Mouse (Mus musculus): ENCODE measurements around the gene Rce1. TPM values are rescaled to one million over a fixed set of nuclear protein-coding genes. Genes with fewer than 3 reads are reported as not detected.

Gene Rce1
- total RNA-seq (2022): 10 to 100 TPM; 34.0 to 47.7 (median 38.9) TPM

DNA sequence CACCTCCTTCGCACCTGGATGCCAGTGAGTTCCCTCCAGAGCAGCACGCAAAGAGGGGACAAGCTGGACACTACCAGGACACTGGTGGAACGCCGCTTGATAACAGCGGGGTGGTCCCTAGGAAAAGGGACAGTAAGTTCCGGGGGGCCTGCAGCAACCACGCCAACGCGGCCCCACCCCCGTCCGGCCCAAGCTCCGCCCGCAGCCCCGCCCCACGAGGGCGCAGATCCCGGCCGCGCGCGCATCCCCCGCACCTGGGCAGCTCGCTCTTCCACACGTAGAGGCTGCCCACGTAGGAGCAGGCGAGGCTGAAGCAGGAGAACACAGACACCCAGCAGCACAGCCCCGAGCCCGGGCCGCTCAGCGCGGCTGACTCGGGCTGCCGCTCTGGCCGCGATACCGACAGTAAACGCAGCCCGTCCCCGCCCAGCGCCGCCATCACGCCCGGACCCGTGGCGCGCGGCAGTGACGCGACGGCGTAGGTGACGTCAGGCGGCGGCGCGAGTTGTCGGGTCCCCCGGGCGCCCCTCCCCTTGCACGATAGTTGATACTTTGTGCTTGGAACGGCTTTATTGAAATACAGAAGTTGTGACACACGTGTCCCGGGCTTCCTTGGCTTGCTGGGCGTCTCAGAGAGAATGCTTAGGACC is at the start of gene Rce1:
Gene Rce1 (minus strand): TSS at position 463 of the 650 bp plus-strand sequence.
- DNase-seq: peak; percentile 82

DNA sequence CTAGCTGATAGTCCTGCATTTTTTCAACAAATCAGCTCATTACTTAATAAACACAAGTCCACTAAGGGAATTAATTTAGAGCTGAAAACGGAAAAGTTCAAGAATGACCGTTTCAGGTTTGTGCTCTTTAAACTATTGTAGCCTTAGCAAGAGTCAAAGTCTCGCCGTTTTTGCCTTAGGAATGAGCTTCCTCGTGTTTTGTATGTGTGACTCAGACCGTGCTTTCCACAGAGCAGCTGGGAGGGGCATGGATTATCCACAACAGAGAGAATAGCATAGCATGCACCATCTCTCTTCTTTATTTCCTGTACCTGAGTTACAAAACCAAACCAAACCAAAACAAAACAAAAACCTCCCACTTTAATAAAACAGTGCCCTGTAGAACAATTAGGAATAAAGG is 47.0 kb upstream of the Rce1 start:
- DNase-seq: no peak

DNA sequence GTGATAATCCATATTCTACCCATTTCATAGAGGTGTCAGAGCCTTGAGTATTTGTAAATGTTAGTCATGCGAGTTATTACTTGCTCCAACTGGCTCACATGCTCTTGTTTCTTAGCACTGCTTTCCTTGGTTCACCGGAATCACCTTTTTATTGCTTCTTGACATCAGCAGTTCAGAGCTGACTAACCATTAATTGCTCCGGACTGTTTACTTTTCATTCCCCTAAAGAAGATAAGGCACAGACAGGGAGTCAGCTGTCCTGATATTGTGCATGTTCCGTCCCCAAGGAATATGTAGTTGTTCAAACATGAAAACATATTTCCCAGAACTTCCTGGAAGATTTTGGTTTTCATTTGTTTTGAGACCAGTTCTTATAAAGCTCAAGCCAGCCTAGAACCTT is 45.3 kb upstream of the Rce1 start:
- DNase-seq: no peak

- no peak for DNase-seq
Measured at GRCm38 (mm10) chr19:4666815-4667214, 41.4 kb upstream of the Rce1 start.

- DNase-seq: no peak
Measured at GRCm38 (mm10) chr19:4658156-4658555, 32.7 kb upstream of the Rce1 start.

DNA sequence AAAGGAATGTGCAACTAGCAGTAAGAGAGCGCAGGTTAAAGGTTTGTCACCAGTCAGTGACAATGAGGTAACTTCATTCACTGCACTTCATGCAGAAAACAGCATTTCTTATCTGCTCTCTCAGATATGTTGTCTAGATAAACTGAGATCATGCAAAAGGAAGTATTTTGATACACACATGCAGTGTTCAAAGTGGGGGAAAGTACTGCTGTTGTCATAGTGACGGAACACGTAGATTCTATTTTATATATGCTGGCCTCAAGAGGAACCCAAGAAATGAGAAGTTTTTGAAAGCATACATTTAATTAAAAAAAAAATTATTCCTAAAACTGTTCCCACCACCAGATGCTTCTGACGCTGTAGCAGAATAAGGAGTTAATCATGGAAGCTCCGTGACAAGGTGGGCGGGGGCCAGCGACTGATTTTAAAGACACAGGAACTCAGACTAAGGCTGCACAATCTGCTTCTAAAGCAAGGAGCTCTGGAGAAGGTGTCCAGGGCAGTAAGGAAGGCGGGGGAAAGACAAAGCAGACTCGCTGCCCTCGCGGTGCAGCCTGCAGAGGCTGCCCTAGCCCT is 21.6 kb upstream of the Rce1 start:
- no peak for DNase-seq

- peak; percentile 14 for DNase-seq
Measured at GRCm38 (mm10) chr19:4644271-4644670, 18.8 kb upstream of the Rce1 start.

- DNase-seq: no peak
Measured at GRCm38 (mm10) chr19:4635986-4636385, 10.5 kb upstream of the Rce1 start.

DNA sequence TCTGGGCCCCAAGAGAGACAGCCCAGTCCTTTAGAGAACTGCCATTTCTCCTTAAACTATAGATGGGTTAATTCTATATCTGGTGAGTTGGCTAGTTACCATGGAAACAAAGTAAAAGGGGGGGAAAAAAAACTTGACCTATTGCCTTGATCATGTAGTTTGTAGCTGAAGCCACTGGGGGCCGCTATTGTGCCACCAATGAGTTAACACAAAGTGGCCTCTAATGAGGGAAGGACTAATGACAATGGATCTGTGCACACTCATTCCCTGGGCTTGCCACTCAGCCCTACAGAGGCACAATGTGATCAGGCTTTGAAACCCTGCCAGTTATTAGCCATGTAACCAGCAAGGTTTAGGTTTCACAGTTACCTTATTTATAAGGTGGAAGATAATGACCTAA is 3.4 kb upstream of the Rce1 start:
- DNase-seq: no peak

- no peak for DNase-seq
Measured at GRCm38 (mm10) chr19:4625829-4626535, 541 bp upstream of the Rce1 start.

- DNase-seq: no peak
Measured at GRCm38 (mm10) chr19:4624406-4625178, 849 bp downstream of the Rce1 start.

- DNase-seq: no peak
Measured at GRCm38 (mm10) chr19:4624006-4624405, 1.4 kb downstream of the Rce1 start.

DNA sequence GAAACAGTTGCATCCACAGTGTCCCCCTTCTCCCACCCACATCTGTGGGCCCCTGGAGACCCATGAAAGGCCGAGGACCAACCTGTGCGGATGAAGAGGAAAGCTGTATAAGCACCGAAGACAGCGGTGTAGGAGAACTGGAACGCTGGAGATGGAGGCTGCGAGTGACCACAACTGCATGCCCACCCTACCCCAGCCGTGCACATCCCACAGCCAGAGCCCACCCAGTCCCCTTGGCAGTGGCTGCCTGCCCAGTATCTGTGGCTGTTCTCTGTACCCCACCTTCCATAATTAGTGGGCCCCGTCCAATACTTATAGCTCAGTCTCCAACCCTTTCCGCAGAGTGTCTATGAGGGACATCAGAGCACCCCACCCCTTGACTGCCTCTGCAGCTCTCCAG is 2.0 kb downstream of the Rce1 start:
- DNase-seq: no peak

GRCm38 (mm10) chr19:4622780-4623179 is 2.7 kb downstream of the Rce1 start:
- DNase-seq: no peak

DNA sequence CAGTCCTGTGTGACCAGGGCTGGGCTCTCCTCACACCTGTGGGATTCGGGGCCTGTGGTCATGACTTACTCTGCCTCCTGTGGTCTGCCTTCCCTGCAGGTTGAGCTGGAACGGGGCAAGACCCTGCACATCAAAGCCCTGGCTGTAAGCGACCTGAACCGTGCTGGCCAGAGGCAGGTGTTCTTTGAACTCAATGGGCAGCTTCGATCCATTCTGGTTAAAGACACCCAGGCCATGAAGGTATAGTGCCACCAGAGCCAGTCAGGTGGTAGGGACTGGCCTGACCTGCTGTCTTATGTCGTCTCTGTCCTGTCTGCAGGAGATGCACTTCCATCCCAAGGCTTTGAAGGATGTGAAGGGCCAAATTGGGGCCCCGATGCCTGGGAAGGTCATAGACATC is 4.7 kb downstream of the Rce1 start:
- DNase-seq: no peak

DNA sequence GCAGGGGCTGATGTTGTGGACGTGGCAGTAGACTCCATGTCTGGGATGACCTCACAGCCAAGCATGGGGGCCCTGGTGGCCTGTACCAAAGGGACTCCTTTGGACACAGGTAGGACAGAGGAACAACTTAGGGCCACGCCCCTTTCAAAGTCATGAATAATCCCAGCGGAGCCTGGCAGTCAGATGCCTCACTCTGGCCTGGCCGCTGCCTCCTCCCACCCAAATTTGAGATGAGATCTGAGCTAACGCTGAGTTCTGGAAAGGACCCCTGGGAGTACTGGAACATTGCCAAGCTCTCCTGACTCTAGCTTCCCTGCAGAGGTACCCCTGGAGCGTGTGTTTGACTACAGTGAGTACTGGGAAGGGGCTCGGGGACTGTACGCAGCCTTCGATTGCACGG is 6.0 kb downstream of the Rce1 start:
- no peak for DNase-seq

GRCm38 (mm10) chr19:4618183-4618582 is 7.3 kb downstream of the Rce1 start:
- no peak for DNase-seq

DNA sequence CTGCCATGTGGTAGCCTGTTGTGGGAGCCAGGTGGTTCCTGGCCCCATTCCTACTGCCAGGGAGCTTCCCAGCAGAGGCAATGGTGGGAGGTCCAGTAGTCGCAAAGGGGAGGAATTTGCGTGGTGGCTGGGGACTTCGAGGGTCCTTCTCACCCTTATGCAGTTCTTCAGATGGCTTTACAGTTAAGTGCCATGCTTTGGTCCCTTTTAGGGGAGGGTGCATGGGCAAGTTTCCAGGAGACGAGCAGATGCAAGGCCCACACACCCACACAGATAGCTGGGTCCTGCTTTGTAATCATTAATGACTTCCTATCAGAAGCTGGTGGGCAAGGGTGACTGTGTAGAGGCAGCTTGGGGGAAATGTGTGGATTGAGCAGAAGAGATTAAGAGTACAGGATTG is 8.9 kb downstream of the Rce1 start:
- DNase-seq: no peak

GRCm38 (mm10) chr19:4615151-4616093 is 10.0 kb downstream of the Rce1 start, which contains the start of gene Lrfn4:
Gene Lrfn4, minus strand, starts transcription at chr19:4615667.
- DNase-seq: peak; percentile 78

GRCm38 (mm10) chr19:4614305-4615150 is 10.9 kb downstream of the Rce1 start:
- DNase-seq: no peak
